Comparison of ENCODE assay signal across 16 mouse cellular contexts in the genomic region with DNA sequence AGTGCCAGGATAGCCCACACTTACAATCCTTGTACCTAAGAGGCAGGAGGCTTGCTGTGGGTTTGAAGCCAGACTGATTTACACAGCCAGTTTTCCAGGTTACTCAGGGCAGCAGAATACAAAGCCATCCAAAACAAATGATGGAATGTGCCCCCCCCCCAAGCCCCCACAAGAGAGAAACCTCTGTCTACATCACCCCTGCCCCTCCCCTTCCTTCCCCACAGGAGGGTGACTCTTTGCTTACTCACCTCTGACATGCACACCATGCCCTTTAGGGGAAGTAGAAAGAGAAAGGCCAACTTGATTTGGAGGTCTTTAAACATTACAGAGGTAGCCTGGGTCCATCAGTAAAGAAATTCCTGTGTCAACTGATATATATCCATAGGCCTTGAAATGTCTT. TPM values are rescaled to one million over a fixed set of nuclear protein-coding genes. Genes with fewer than 3 reads are reported as not detected.
A peak's percentile ranks its signal among the peaks of the same experiment; 100 is the strongest.
DNase-seq lines count a peak whose midpoint lies in the region; ATAC-seq lines count a peak whose summit lies in the region.
"Had no signal": no experiment of that assay in that cellular context is flagged by ENCODE, and none has a peak within 500 bp of the region (broad histone marks: within the 10 kb centered on the region; RNA-seq: fewer than 3 reads in every experiment).

No protein-coding gene starts in this region.

- no peaks in the 10 kb centered on the region for H3K36me3 ChIP-seq in heart, embryonic 10.5 days
- H3K36me3 ChIP-seq: embryonic facial prominence, embryonic 12.5 days; hindbrain, embryonic 15.5 days; liver, embryonic 12.5 days; midbrain, embryonic 13.5 days had no signal

- ATAC-seq in hematopoietic stem cell, adult 5-6 weeks (replicated peaks in 1 of 2; ENCODE audit: insufficient read depth in 1 of 2, low FRiP score in 2 of 2, low TSS enrichment in 1 of 2, low read depth in 1 of 2, poor library complexity in 2 of 2, severe bottlenecking in 2 of 2), result peak; percentile 30 to 31; a peak in 1 of 4 replicates
- ATAC-seq in erythroblast, adult 5-6 weeks (replicated peaks; ENCODE audit: low FRiP score, poor library complexity, severe bottlenecking), result no peak
- ATAC-seq: CD4-positive, CD25-positive, alpha-beta regulatory T cell, adult 4 months; liver, embryonic 12.5 days; midbrain, embryonic 13.5 days had no signal

- peak; percentile 90 for DNase-seq in heart, adult 11 months
- DNase-seq in heart, embryonic 10.5 days (ENCODE audit: low spot score), result no peak
- DNase-seq in 3T3-L1 (ENCODE audit: low read depth, low spot score), result peak; percentile 69
- peak; percentile 43 for DNase-seq in NIH3T3 (ENCODE audit: low read depth)
- DNase-seq in cerebellum, postnatal 36 days, result no peak
- DNase-seq: cerebellum, adult 9-11 months; kidney, adult 9 months; thymus, postnatal 4 days had no signal

- H3K4me1 ChIP-seq in heart, embryonic 10.5 days, result peaks cover 6% of the 10 kb centered on the region; the same call in 1 of the 2 replicates

- no peaks in the 10 kb centered on the region for H3K27me3 ChIP-seq in heart, embryonic 10.5 days (ENCODE audit: insufficient read depth, poor library complexity, severe bottlenecking)
- H3K27me3 ChIP-seq: embryonic facial prominence, embryonic 12.5 days; hindbrain, embryonic 15.5 days; liver, embryonic 12.5 days; midbrain, embryonic 13.5 days had no signal

- no peak overlapping the region for H3K4me3 ChIP-seq in heart, embryonic 10.5 days
- H3K4me3 ChIP-seq: embryonic facial prominence, embryonic 12.5 days; hindbrain, embryonic 15.5 days; liver, embryonic 12.5 days; midbrain, embryonic 13.5 days had no signal

- no peak overlapping the region for H3K27ac ChIP-seq in heart, embryonic 10.5 days
- H3K27ac ChIP-seq: embryonic facial prominence, embryonic 12.5 days; hindbrain, embryonic 15.5 days; liver, embryonic 12.5 days; midbrain, embryonic 13.5 days; stomach, postnatal 0 days had no signal

- H3K9me3 ChIP-seq in heart, embryonic 10.5 days, result no peaks in the 10 kb centered on the region
- H3K9me3 ChIP-seq: embryonic facial prominence, embryonic 12.5 days; hindbrain, embryonic 15.5 days; liver, embryonic 12.5 days; midbrain, embryonic 13.5 days had no signal

RNA-seq across cellular contexts. Expression of gene Etnk1, which starts 18.2 kb away (rescaled TPM):
- 16.2 and 18.1 TPM in 2 replicates for polyA plus RNA-seq in heart, embryonic 10.5 days (2016; fragmentation: Nextera tagmentation; extraction: Ambion mirVana)
- total RNA-seq in hematopoietic stem cell, adult 5-6 weeks (2017), result 110 and 119 TPM in 2 replicates
- 37.8 and 42.1 TPM in 2 replicates for total RNA-seq in erythroblast, adult 5-6 weeks (2015; ENCODE audit: low replicate concordance)
- 47.0 and 48.9 TPM in 2 replicates for total RNA-seq in erythroblast, adult 5-6 weeks (2017; ENCODE audit: low replicate concordance)

RNA-seq across cellular contexts. Expression of gene C2cd5, which starts 48.9 kb away (rescaled TPM):
- 27.3 and 28.5 TPM in 2 replicates for polyA plus RNA-seq in heart, embryonic 10.5 days (2016; fragmentation: Nextera tagmentation; extraction: Ambion mirVana)
- 43.1 and 45.3 TPM in 2 replicates for total RNA-seq in hematopoietic stem cell, adult 5-6 weeks (2017)
- 108 and 122 TPM in 2 replicates for total RNA-seq in erythroblast, adult 5-6 weeks (2015; ENCODE audit: low replicate concordance)
- 98.8 and 106 TPM in 2 replicates for total RNA-seq in erythroblast, adult 5-6 weeks (2017; ENCODE audit: low replicate concordance)

Comparison
In these comparisons a context has a peak if more than half of its experiments do, and no peak if none do; other contexts are left out.
1. DNase-seq: peak in heart, adult 11 months (single experiment), 3T3-L1 (single experiment) and NIH3T3 (single experiment); none in heart, embryonic 10.5 days (single experiment) and cerebellum, postnatal 36 days (0 of 2).